Mouse (Mus musculus): ENCODE measurements at regions not wholly inside any gene's neighbourhood (a gene's known extent, or its start where the extent isn't known, plus 50 kb on each side); places are given as distances from the start of the nearest gene placed in this dataset.

GRCm38 (mm10) chr14:29895989-29896675 is 72.0 kb upstream of the Selenok start:
- H3K4me3 ChIP-seq (ENCODE audit: control insufficient read depth, low read depth, low read length) = no peak overlapping the region
- H3K4me1 ChIP-seq (ENCODE audit: control insufficient read depth, insufficient read depth, low read length) = no peaks in the 10 kb centered on the region
- no peaks in the 10 kb centered on the region for H3K27me3 ChIP-seq (ENCODE audit: control insufficient read depth, insufficient read depth, low read length)
- no peaks in the 10 kb centered on the region for H3K36me3 ChIP-seq (ENCODE audit: control insufficient read depth, insufficient read depth, low read length)
- TF ChIP-seq CTCF (IDR thresholded peaks at IDR 0.05; ENCODE audit: control insufficient read depth, insufficient read depth, insufficient replicate concordance, low read depth, low read length) = no peak
- TF ChIP-seq POLR2A (IDR thresholded peaks at IDR 0.05; ENCODE audit: control insufficient read depth, low read depth, low read length) = no peak
- H3K27ac ChIP-seq (ENCODE audit: control insufficient read depth, insufficient read depth, low read depth, low read length) = no peak overlapping the region

- H3K4me3 ChIP-seq (ENCODE audit: control insufficient read depth, low read depth, low read length) = no peak overlapping the region
- TF ChIP-seq CTCF (IDR thresholded peaks at IDR 0.05; ENCODE audit: control insufficient read depth, insufficient read depth, insufficient replicate concordance, low read depth, low read length) = no peak
- TF ChIP-seq POLR2A (IDR thresholded peaks at IDR 0.05; ENCODE audit: control insufficient read depth, low read depth, low read length) = no peak
- H3K27me3 ChIP-seq (ENCODE audit: control insufficient read depth, insufficient read depth, low read length) = no peaks in the 10 kb centered on the region
- H3K4me1 ChIP-seq (ENCODE audit: control insufficient read depth, insufficient read depth, low read length) = peaks cover 4% of the 10 kb centered on the region
- H3K36me3 ChIP-seq (ENCODE audit: control insufficient read depth, insufficient read depth, low read length) = no peaks in the 10 kb centered on the region
- no peak overlapping the region for H3K27ac ChIP-seq (ENCODE audit: control insufficient read depth, insufficient read depth, low read depth, low read length)
Observed at GRCm38 (mm10) chr14:29900931-29901330, 67.2 kb upstream of the Selenok start.

- H3K36me3 ChIP-seq (ENCODE audit: control insufficient read depth, insufficient read depth, low read length) = no peaks in the 10 kb centered on the region
- no peak overlapping the region for H3K27ac ChIP-seq (ENCODE audit: control insufficient read depth, insufficient read depth, low read depth, low read length)
- H3K4me1 ChIP-seq (ENCODE audit: control insufficient read depth, insufficient read depth, low read length) = peaks cover 4% of the 10 kb centered on the region
- H3K27me3 ChIP-seq (ENCODE audit: control insufficient read depth, insufficient read depth, low read length) = no peaks in the 10 kb centered on the region
- H3K4me3 ChIP-seq (ENCODE audit: control insufficient read depth, low read depth, low read length) = no peak overlapping the region
- TF ChIP-seq CTCF (IDR thresholded peaks at IDR 0.05; ENCODE audit: control insufficient read depth, insufficient read depth, insufficient replicate concordance, low read depth, low read length) = no peak
- TF ChIP-seq POLR2A (IDR thresholded peaks at IDR 0.05; ENCODE audit: control insufficient read depth, low read depth, low read length) = no peak
Observed at GRCm38 (mm10) chr14:29903574-29903973, 64.5 kb upstream of the Selenok start.

GRCm38 (mm10) chr14:29904856-29905255 is 63.3 kb upstream of the Selenok start:
- H3K27ac ChIP-seq (ENCODE audit: control insufficient read depth, insufficient read depth, low read depth, low read length) = no peak overlapping the region
- no peaks in the 10 kb centered on the region for H3K27me3 ChIP-seq (ENCODE audit: control insufficient read depth, insufficient read depth, low read length)
- H3K36me3 ChIP-seq (ENCODE audit: control insufficient read depth, insufficient read depth, low read length) = no peaks in the 10 kb centered on the region
- TF ChIP-seq CTCF (IDR thresholded peaks at IDR 0.05; ENCODE audit: control insufficient read depth, insufficient read depth, insufficient replicate concordance, low read depth, low read length) = no peak
- no peak for TF ChIP-seq POLR2A (IDR thresholded peaks at IDR 0.05; ENCODE audit: control insufficient read depth, low read depth, low read length)
- peaks cover 4% of the 10 kb centered on the region for H3K4me1 ChIP-seq (ENCODE audit: control insufficient read depth, insufficient read depth, low read length)
- no peak overlapping the region for H3K4me3 ChIP-seq (ENCODE audit: control insufficient read depth, low read depth, low read length)

GRCm38 (mm10) chr14:29909741-29910140 is 58.4 kb upstream of the Selenok start:
- no peak overlapping the region for H3K4me3 ChIP-seq (ENCODE audit: control insufficient read depth, low read depth, low read length)
- TF ChIP-seq POLR2A (IDR thresholded peaks at IDR 0.05; ENCODE audit: control insufficient read depth, low read depth, low read length) (no peak), CTCF (IDR thresholded peaks at IDR 0.05; ENCODE audit: control insufficient read depth, insufficient read depth, insufficient replicate concordance, low read depth, low read length) (no peak)
- H3K4me1 ChIP-seq (ENCODE audit: control insufficient read depth, insufficient read depth, low read length) = no peaks in the 10 kb centered on the region; the same call in 1 of the 2 replicates
- no peaks in the 10 kb centered on the region for H3K36me3 ChIP-seq (ENCODE audit: control insufficient read depth, insufficient read depth, low read length)
- no peak overlapping the region for H3K27ac ChIP-seq (ENCODE audit: control insufficient read depth, insufficient read depth, low read depth, low read length)
- no peaks in the 10 kb centered on the region for H3K27me3 ChIP-seq (ENCODE audit: control insufficient read depth, insufficient read depth, low read length)
